Mouse (Mus musculus) heart, postnatal 25 days (tissue): Measurements from ENCODE around the gene Fam43a. TPM values are rescaled to one million over a fixed set of nuclear protein-coding genes. Genes with fewer than 3 reads are reported as not detected.

Source experiments
- DNase-seq: peaks from one replicate; pipeline ENCODE4 v3.0.0; 2022; ENCODE audit warnings: low spot score
- intact Hi-C: fragments of 180-260 bp; cut with DNase I; formaldehyde crosslinking; loops from one replicate; pipeline ENCODE4 v1.15.1; 2025
- total RNA-seq, 2 experiments: library from RNA; stranded (reverse); gene quantifications; 2 replicates each; pipeline ENCODE4 v1.2.3; 2021

Gene Fam43a
- total RNA-seq, 2 experiments from 2014 or later = 25.8 to 31.2 TPM

- no peak for DNase-seq
- intact Hi-C loops = no loop called here
Measured at GRCm38 (mm10) chr16:30616281-30616680, 16.8 kb downstream of the Fam43a start.

GRCm38 (mm10) chr16:30623645-30624044 lies 24.1 kb downstream of the Fam43a start:
- DNase-seq = no peak
- intact Hi-C loops = no loop called here

GRCm38 (mm10) chr16:30624640-30625039 lies 25.1 kb downstream of the Fam43a start:
- intact Hi-C loops = no loop called here
- no peak for DNase-seq

- intact Hi-C loops = no loop called here
- no peak for DNase-seq
Measured at GRCm38 (mm10) chr16:30627586-30628337, 28.2 kb downstream of the Fam43a start.

- DNase-seq = no peak
- intact Hi-C loops = no loop called here
Measured at GRCm38 (mm10) chr16:30628401-30628800, 28.9 kb downstream of the Fam43a start.

GRCm38 (mm10) chr16:30629509-30629908 lies 30.0 kb downstream of the Fam43a start:
- intact Hi-C loops = no loop called here
- no peak for DNase-seq

- DNase-seq = no peak
- intact Hi-C loops = no loop called here
Measured at GRCm38 (mm10) chr16:30633906-30634746, 34.6 kb downstream of the Fam43a start.

GRCm38 (mm10) chr16:30638586-30638985 lies 39.1 kb downstream of the Fam43a start:
- DNase-seq = no peak
- intact Hi-C loops = no loop called here

GRCm38 (mm10) chr16:30640591-30640990 lies 41.1 kb downstream of the Fam43a start:
- intact Hi-C loops = no loop called here
- DNase-seq = no peak

- DNase-seq = no peak
- intact Hi-C loops = no loop called here
Measured at GRCm38 (mm10) chr16:30641408-30641807, 41.9 kb downstream of the Fam43a start.

GRCm38 (mm10) chr16:30642229-30642628 lies 42.7 kb downstream of the Fam43a start:
- intact Hi-C loops = no loop called here
- DNase-seq = no peak

GRCm38 (mm10) chr16:30644981-30645380 lies 45.5 kb downstream of the Fam43a start:
- intact Hi-C loops = loop anchor here (5.0 kb wide), 1 partner anchor 38 kb away; no protein-coding TSS in a partner anchor
- DNase-seq = no peak

GRCm38 (mm10) chr16:30645841-30646558 lies 46.5 kb downstream of the Fam43a start:
- intact Hi-C loops = loop anchor here (5.0 kb wide), 1 partner anchor 39 kb away; no protein-coding TSS in a partner anchor

GRCm38 (mm10) chr16:30646856-30647255 lies 47.3 kb downstream of the Fam43a start:
- intact Hi-C loops = loop anchor here (5.0 kb wide), 1 partner anchor 40 kb away; no protein-coding TSS in a partner anchor
- DNase-seq = no peak

More at GRCm38 (mm10) chr16:30645841-30646558, 46.5 kb downstream of the Fam43a start:
- DNase-seq = no peak

- intact Hi-C loops = loop anchor here (5.0 kb wide), 1 partner anchor 86 kb away; no protein-coding TSS in a partner anchor
- DNase-seq = no peak
Measured at GRCm38 (mm10) chr16:30651292-30651691, 51.8 kb downstream of the Fam43a start.

Other genes starting within 250 kb of the Fam43a start
- 10 to 100 TPM; 52.4 to 61.6 TPM for gene Atp13a3, start 193.7 kb upstream of the Fam43a start, total RNA-seq
- 1 to 10 TPM; 6.5 to 7.8 TPM for gene Tmem44, start 48.9 kb upstream of the Fam43a start, total RNA-seq
- 10 to 100 TPM; 16.9 to 18.8 TPM for gene Lsg1, start 12.1 kb upstream of the Fam43a start, total RNA-seq